Mouse (Mus musculus) midbrain, embryonic 12.5 days (tissue): ENCODE measurements around the gene Pla1a. TPM values are rescaled to one million over a fixed set of nuclear protein-coding genes. Genes with fewer than 3 reads are reported as not detected.
"Not testable (repeated sequence)": the region's sequence is repeated elsewhere in the genome, so short reads cannot be mapped to it uniquely, and the experiment has no call there.

Experiments
- ATAC-seq: fragments of 200-750 bp; cut with Nextera tagmentation; 2 replicates; pipeline ENCODE4 v1.8.0; 2017; ENCODE audit warnings: low read depth, moderate TSS enrichment, moderate library complexity; ENCODE audit not compliant: low FRiP score
- H3K27ac ChIP-seq: fragments of 300-500 bp; sonication (generic); replicated peaks from 2 replicates; pipeline ENCODE4 v1.5.1; 2016; ENCODE audit warnings: mild to moderate bottlenecking
- H3K27me3 ChIP-seq: fragments of 300-500 bp; sonication (generic); 2 replicates; pipeline ENCODE4 v1.6.1; 2016; ENCODE audit warnings: mild to moderate bottlenecking
- H3K36me3 ChIP-seq: fragments of 300-500 bp; sonication (generic); 2 replicates; pipeline ENCODE4 v1.6.1; 2016
- H3K4me1 ChIP-seq: fragments of 300-500 bp; sonication (generic); 2 replicates; pipeline ENCODE4 v1.6.1; 2016
- H3K4me2 ChIP-seq: fragments of 300-500 bp; sonication (generic); replicated peaks from 2 replicates; pipeline ENCODE4 v1.6.1; 2016; ENCODE audit warnings: mild to moderate bottlenecking, moderate library complexity
- H3K4me3 ChIP-seq: fragments of 300-500 bp; sonication (generic); 2 replicates; pipeline ENCODE4 v1.5.1; 2016; ENCODE audit warnings: mild to moderate bottlenecking
- H3K9ac ChIP-seq: fragments of 300-500 bp; sonication (generic); replicated peaks from 2 replicates; pipeline ENCODE4 v1.6.1; 2016; ENCODE audit warnings: mild to moderate bottlenecking, moderate library complexity
- H3K9me3 ChIP-seq: fragments of 300-500 bp; sonication (generic); 2 replicates; pipeline ENCODE4 v1.6.1; 2016; ENCODE audit warnings: mild to moderate bottlenecking
- WGBS: fragments of 180-500 bp; shearing (Covaris S2); methylation state at CpG from one replicate; pipeline ENCODE4 v1.1.7; 2016; 5-methylcytosine and 5-hydroxymethylcytosine counted together
- polyA plus RNA-seq: library from polyadenylated mRNA; unstranded; fragments of >200 nt; fragmentation: Nextera tagmentation; extraction: Ambion mirVana; gene quantifications from 2 replicates; pipeline ENCODE4 v1.2.1, GENCODE M21; 2016

Pla1a gene
- polyA plus RNA-seq = 0.18 and 0.41 TPM in 2 replicates

- Histone ChIP-seq H3K4me3 (no peak within 1 kb of the TSS), H3K9ac (no peak within 1 kb of the TSS), H3K9me3 (no peaks in the 10 kb centered on the region), H3K36me3 (no peaks in the 10 kb centered on the region), H3K4me1 (no peaks in the 10 kb centered on the region), H3K27me3 (no peaks in the 10 kb centered on the region), H3K27ac (no peak within 1 kb of the TSS), H3K4me2 (no peak within 1 kb of the TSS)
- ATAC-seq = no peak
- WGBS = 84% methylated on average over 11 of the region's 11 CpGs
Observed at GRCm38 (mm10) chr16:38432498-38433425, at the start of gene Pla1a. Pla1a (minus strand) TSS chr16:38433145.

DNA sequence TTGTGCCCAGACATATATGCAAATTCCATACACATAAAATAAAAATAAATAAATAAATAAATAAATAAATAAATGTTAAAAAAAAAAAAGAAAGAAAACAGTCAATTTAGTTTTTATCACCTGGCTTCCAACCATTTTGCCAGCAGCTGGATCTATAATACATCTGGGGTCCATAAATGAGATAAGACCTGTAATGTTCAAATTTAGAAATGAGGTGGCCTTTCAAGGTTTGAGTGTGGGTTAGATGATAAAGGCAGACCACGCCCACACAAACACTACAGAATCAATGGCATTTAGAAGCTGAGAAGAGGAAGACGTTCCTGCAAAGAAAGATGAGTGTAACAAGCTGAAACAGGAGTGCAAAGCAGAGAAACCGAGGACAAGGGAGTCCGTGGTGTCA is 48.4 kb upstream of the Pla1a start:
- H3K4me2 ChIP-seq = no peak overlapping the region
- ATAC-seq = no peak

DNA sequence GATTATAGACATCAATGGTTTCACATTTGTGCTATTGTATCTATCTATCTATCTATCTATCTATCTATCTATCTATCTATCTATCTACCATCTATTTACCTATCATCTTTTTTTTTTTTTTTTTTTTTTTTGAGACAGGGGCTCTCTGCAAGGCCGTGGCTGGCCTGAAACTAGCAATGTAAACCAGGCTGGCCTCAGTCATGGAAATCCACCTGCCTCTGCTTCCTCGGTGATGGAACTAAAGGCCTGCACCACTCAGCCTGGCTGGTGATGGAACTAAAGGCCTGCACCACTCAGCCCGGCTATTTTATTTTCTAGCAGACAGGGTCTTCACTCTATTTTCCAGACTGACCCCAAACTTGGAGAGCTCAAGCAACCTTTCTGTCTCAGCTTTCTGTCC is 45.4 kb upstream of the Pla1a start:
- no peak overlapping the region for H3K9ac ChIP-seq
- no peak overlapping the region for H3K27ac ChIP-seq
- no peak overlapping the region for H3K4me3 ChIP-seq
- H3K36me3 ChIP-seq = no peaks in the 10 kb centered on the region
- H3K27me3 ChIP-seq = peaks cover 11% of the 10 kb centered on the region
- H3K9me3 ChIP-seq = no peaks in the 10 kb centered on the region
- H3K4me1 ChIP-seq = peaks cover 14% of the 10 kb centered on the region
- H3K4me2 ChIP-seq = no peak overlapping the region
- no peak for ATAC-seq
- WGBS = 92% methylated on average over 3 of the region's 3 CpGs

More for the DNA sequence above, 48.4 kb upstream of the Pla1a start:
- no peaks in the 10 kb centered on the region for H3K36me3 ChIP-seq
- WGBS = 82% methylated on average over 4 of the region's 4 CpGs
- H3K4me1 ChIP-seq = peaks cover 18% of the 10 kb centered on the region
- no peak overlapping the region for H3K27ac ChIP-seq
- no peak overlapping the region for H3K9ac ChIP-seq
- no peaks in the 10 kb centered on the region for H3K9me3 ChIP-seq
- peaks cover 22% of the 10 kb centered on the region for H3K27me3 ChIP-seq
- no peak overlapping the region for H3K4me3 ChIP-seq

GRCm38 (mm10) chr16:38477241-38477608 is 44.3 kb upstream of the Pla1a start:
- H3K27ac ChIP-seq, H3K9me3 ChIP-seq, ATAC-seq, H3K27me3 ChIP-seq, H3K9ac ChIP-seq, H3K36me3 ChIP-seq: not testable (repeated sequence)
- WGBS = 59% methylated on average over 14 of the region's 14 CpGs
- peak overlapping the region; percentile 65 for H3K4me2 ChIP-seq
- H3K4me1 ChIP-seq = peaks cover 10% of the 10 kb centered on the region
- peak overlapping the region; percentile 37 for H3K4me3 ChIP-seq

DNA sequence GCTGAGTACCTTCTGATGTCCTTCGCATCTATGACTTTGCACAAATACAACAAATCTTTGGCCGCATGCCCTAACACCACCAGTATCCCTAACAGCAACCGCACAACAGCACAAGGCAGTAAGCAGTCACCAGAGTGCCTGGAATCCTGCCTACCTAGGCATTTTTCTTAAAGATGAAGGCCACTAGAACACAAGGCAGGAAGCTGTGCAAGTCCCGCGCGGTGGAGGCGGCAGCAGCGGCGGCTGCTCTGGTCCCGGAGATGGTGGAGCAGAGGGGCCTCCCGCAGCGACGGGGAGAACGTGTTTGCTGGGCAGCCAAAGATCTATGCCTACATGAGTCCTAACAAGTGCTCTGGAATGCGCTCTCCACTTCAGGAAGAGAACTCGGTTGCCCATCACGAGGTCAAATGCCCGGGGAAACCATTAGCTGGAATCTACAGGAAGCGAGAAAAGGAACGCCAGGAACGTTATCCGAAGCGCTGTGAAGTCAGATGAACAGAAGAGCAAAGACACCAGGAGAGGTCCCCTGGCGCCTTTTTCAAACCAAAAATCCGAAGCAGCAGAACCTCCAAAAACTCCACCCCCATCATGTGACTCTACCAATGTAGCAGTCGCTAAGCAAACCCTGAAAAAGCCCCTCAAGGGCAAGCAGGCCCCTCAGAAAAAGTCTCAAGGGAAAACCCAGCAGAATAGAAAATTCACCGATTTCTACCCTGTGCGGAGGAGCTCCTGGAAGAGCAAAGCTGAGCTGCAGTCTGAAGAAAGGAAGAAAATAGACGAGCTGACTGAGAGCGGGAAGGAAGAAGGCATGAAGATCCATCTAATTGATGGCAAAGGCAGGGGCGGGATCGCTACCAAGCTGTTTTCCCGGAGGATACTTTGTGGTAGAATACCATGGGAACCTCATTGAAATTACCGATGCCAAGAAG is 43.6 kb upstream of the Pla1a start:
- 11% methylated on average over 34 of the region's 34 CpGs for WGBS
- peaks cover 5% of the 10 kb centered on the region for H3K27me3 ChIP-seq
- no peak overlapping the region for H3K27ac ChIP-seq
- H3K9ac ChIP-seq = peak overlapping the region; percentile 43
- no peak for ATAC-seq
- peak overlapping the region; percentile 37 for H3K4me3 ChIP-seq
- H3K36me3 ChIP-seq = no peaks in the 10 kb centered on the region
- H3K9me3 ChIP-seq = no peaks in the 10 kb centered on the region
- peak overlapping the region; percentile 65 for H3K4me2 ChIP-seq
- H3K4me1 ChIP-seq = peaks cover 10% of the 10 kb centered on the region

GRCm38 (mm10) chr16:38475681-38476311 is 42.9 kb upstream of the Pla1a start:
- H3K4me1 ChIP-seq = peaks cover 10% of the 10 kb centered on the region
- no peaks in the 10 kb centered on the region for H3K36me3 ChIP-seq
- H3K27me3 ChIP-seq = peaks cover 3% of the 10 kb centered on the region
- 60% methylated on average over 4 of the region's 4 CpGs for WGBS
- no peak overlapping the region for H3K27ac ChIP-seq
- peak overlapping the region; percentile 65; the same call in 1 of the 2 replicates for H3K4me2 ChIP-seq
- H3K9me3 ChIP-seq = no peaks in the 10 kb centered on the region
- H3K9ac ChIP-seq = no peak overlapping the region
- ATAC-seq = no peak
- no peak overlapping the region for H3K4me3 ChIP-seq

- Histone ChIP-seq H3K4me1 (peaks cover 10% of the 10 kb centered on the region), H3K9me3 (no peaks in the 10 kb centered on the region), H3K27me3 (peaks cover 3% of the 10 kb centered on the region), H3K27ac (no peak overlapping the region), H3K4me2 (no peak overlapping the region), H3K4me3 (no peak overlapping the region), H3K9ac (no peak overlapping the region), H3K36me3 (no peaks in the 10 kb centered on the region)
- ATAC-seq = no peak
- 91% methylated on average over 9 of the region's 9 CpGs for WGBS
Observed at GRCm38 (mm10) chr16:38474677-38475286, 41.8 kb upstream of the Pla1a start.

DNA sequence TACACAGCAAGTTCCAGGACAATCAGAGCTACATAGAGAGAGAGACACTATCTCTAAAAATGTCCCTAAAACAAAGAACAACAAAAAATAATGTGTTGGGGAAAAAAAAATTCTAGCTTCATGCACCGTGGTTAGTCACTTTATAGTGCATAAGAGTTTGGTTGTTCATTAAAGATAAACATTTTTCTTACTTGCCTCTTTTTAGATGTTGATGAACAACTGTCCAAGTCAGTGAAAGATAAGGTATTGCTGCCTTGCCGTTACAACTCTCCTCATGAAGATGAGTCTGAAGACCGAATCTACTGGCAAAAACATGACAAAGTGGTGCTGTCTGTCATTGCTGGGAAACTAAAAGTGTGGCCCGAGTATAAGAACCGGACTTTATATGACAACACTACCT is 40.7 kb upstream of the Pla1a start:
- H3K9ac ChIP-seq = no peak overlapping the region
- peaks cover 3% of the 10 kb centered on the region for H3K27me3 ChIP-seq
- H3K4me1 ChIP-seq = peaks cover 10% of the 10 kb centered on the region
- no peak overlapping the region for H3K4me3 ChIP-seq
- H3K4me2 ChIP-seq = no peak overlapping the region
- 89% methylated on average over 5 of the region's 5 CpGs for WGBS
- no peaks in the 10 kb centered on the region for H3K9me3 ChIP-seq
- H3K36me3 ChIP-seq = no peaks in the 10 kb centered on the region
- H3K27ac ChIP-seq = no peak overlapping the region
- ATAC-seq = no peak

- Histone ChIP-seq H3K27me3 (no peaks in the 10 kb centered on the region), H3K9me3 (no peaks in the 10 kb centered on the region), H3K36me3 (no peaks in the 10 kb centered on the region), H3K4me2 (no peak overlapping the region), H3K9ac (no peak overlapping the region), H3K4me3 (no peak overlapping the region), H3K27ac (no peak overlapping the region), H3K4me1 (peaks cover 10% of the 10 kb centered on the region)
- ATAC-seq = no peak
- WGBS = 91% methylated on average over 5 of the region's 5 CpGs
Observed at GRCm38 (mm10) chr16:38472507-38472873, 39.5 kb upstream of the Pla1a start.

DNA sequence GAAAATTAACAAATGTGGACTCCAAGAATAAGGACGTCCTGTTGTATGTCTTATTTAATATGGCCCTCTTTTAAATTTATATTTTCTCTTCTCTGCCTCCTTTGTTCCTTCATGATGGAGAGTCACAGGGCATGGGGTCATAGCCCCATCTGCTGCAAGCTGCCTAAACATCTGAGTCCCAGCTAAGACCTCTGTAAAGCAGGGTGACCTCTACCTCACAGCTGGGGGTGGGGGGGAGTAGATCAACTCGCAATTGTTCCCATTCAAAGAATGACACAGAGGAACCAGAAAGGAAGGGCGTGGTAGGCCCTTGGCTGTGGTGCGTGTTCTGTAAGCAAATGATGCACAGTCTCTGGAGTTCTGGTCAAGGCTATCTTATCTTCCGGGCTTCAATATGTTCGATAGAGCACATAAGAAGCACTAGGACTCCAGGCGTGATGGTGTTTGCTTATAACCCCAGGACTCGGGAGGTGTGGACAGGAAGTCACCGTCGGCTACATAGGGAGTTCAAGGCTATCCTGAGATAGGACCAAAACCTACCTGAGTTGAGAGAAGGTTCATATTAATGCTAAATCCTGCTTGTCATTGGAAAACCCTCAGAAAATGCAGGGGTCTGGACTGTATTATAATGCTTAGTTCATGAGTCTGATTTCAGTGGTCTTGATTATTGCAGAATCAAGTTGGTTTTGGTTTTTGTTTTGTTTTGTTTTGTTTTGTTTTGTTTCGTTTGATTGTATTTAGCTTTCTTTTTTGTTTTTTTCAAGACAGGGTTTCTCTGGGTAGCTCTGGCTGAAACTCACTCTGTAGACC is 39.0 kb upstream of the Pla1a start:
- Histone ChIP-seq H3K27me3 (no peaks in the 10 kb centered on the region), H3K27ac (no peak overlapping the region), H3K4me3 (no peak overlapping the region), H3K4me2 (no peak overlapping the region), H3K9me3 (no peaks in the 10 kb centered on the region), H3K9ac (no peak overlapping the region), H3K4me1 (peaks cover 7% of the 10 kb centered on the region), H3K36me3 (no peaks in the 10 kb centered on the region)
- WGBS = 75% methylated on average over 11 of the region's 11 CpGs
- no peak for ATAC-seq

DNA sequence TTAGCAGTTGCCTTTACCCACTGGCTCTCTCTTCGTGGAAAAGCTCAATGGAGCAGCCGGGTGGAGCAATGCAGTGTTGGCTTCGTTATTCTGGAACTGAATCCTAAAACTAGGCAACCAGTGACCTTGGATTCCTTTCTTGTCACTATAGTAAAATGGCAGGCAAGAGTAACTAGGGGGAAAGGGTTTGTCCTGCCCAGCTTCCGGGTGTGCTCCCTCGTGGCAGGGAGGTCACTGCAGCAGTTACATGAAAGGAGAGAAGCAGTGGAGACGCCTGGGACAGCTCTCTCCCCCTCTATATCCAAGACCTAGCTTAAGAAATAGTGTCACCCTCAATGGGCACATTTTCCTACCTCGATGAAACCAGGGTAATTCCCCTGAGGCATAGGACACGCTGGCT is 36.5 kb upstream of the Pla1a start:
- no peak overlapping the region for H3K4me3 ChIP-seq
- H3K27ac ChIP-seq = no peak overlapping the region
- no peak for ATAC-seq
- H3K36me3 ChIP-seq = no peaks in the 10 kb centered on the region
- H3K9ac ChIP-seq = no peak overlapping the region
- WGBS = 77% methylated on average over 8 of the region's 8 CpGs
- H3K9me3 ChIP-seq = no peaks in the 10 kb centered on the region
- no peaks in the 10 kb centered on the region for H3K4me1 ChIP-seq
- no peaks in the 10 kb centered on the region for H3K27me3 ChIP-seq
- no peak overlapping the region for H3K4me2 ChIP-seq
